Mouse (Mus musculus) heart, postnatal 0 days (tissue): ENCODE measurements around the gene Hist1h4b.

ENCODE experiments used
- CTCF ChIP-seq: IDR thresholded peaks from 2 replicates; pipeline ENCODE4 v1.5.1; 2016; ENCODE audit warnings: antibody characterized with exemption, control low read depth, low read depth
- EP300 ChIP-seq: IDR thresholded peaks from 2 replicates; pipeline ENCODE4 v1.6.1; 2016; ENCODE audit warnings: antibody characterized with exemption, low read depth

DNA sequence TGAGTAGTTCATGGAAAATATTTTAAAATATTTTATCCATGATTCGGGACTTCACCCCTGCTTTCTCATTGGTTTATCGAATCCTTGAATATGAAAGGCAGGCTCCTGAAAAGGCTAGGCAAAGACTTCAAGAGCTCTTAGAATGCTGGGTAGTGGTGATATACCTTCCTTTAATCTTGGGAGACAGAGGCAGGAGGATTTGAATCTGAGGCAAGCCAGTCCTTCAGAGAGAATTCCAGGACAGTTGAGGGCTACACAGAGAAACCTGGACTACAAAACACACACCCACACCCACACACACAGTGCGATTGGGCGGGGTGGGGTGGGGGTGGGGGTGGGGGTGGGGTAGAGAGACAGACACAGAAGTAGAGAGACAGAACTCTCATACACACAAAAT is 8.9 kb upstream of the Hist1h4b start:
- TF ChIP-seq CTCF (no peak), EP300 (no peak)
